Mouse (Mus musculus) forebrain, embryonic 11.5 days (tissue): ENCODE data around the gene Msmp. TPM values are rescaled to one million over a fixed set of nuclear protein-coding genes. Genes with fewer than 3 reads are reported as not detected.
A peak's percentile ranks its signal among the peaks of the same experiment; 100 is the strongest.

Experiments
- ATAC-seq: fragments of 200-750 bp; cut with Nextera tagmentation; replicated peaks from 2 replicates; pipeline ENCODE4 v1.8.0; 2017; ENCODE audit warnings: moderate TSS enrichment; ENCODE audit not compliant: low FRiP score
- DNase-seq: peaks from one replicate; pipeline ENCODE4 v3.0.0-alpha.2; 2017; ENCODE audit warnings: low spot score
- H3K27ac ChIP-seq: fragments of 300-500 bp; sonication (generic); 2 replicates; pipeline ENCODE4 v1.5.1; 2014; ENCODE audit warnings: low read depth, low read length
- H3K27me3 ChIP-seq: fragments of 300-500 bp; sonication (generic); 2 replicates; pipeline ENCODE4 v1.6.1; 2014; ENCODE audit warnings: mild to moderate bottlenecking, low read length, mixed read lengths; ENCODE audit not compliant: control insufficient read depth, insufficient read depth
- H3K36me3 ChIP-seq: fragments of 300-500 bp; sonication (generic); 2 replicates; pipeline ENCODE4 v1.6.1; 2014; ENCODE audit warnings: mild to moderate bottlenecking, low read length, moderate library complexity, mixed read lengths; ENCODE audit not compliant: control insufficient read depth, insufficient read depth
- H3K4me1 ChIP-seq: fragments of 300-500 bp; sonication (generic); replicated peaks from 2 replicates; pipeline ENCODE4 v1.6.1; 2014; ENCODE audit warnings: low read length, mixed read lengths; ENCODE audit not compliant: control insufficient read depth, insufficient read depth
- H3K4me2 ChIP-seq: fragments of 300-500 bp; sonication (generic); 2 replicates; pipeline ENCODE4 v1.6.1; 2014; ENCODE audit warnings: low read depth, mild to moderate bottlenecking, low read length, moderate library complexity, mixed read lengths; ENCODE audit not compliant: severe bottlenecking
- H3K4me3 ChIP-seq: fragments of 300-500 bp; sonication (generic); 2 replicates; pipeline ENCODE4 v1.5.1; 2014; ENCODE audit warnings: low read depth, low read length
- H3K9ac ChIP-seq: fragments of 300-500 bp; sonication (generic); 2 replicates; pipeline ENCODE4 v1.6.1; 2014; ENCODE audit warnings: low read length
- H3K9me3 ChIP-seq: fragments of 300-500 bp; sonication (generic); 2 replicates; pipeline ENCODE4 v1.6.1; 2016; ENCODE audit warnings: low read length, mixed read lengths; ENCODE audit not compliant: control insufficient read depth
- WGBS: fragments of 180-500 bp; shearing (Covaris S2); extraction: QIAGEN DNeasy Blood & Tissue Kit; methylation state at CpG from one replicate; pipeline ENCODE4 v1.1.7; 2014; 5-methylcytosine and 5-hydroxymethylcytosine counted together
- polyA plus RNA-seq: library from polyadenylated mRNA; unstranded; fragments of >200 nt; fragmentation: Nextera tagmentation; extraction: Ambion mirVana; gene quantifications from 2 replicates; pipeline ENCODE4 v1.2.1, GENCODE M21; 2014

Msmp gene
- polyA plus RNA-seq, 1 experiment from 2014 or later: 2.8 TPM

GRCm38 (mm10) chr4:43583421-43583820 lies 873 bp downstream of the Msmp start:
- H3K27me3 ChIP-seq: no peaks in the 10 kb centered on the region
- no peak overlapping the region for H3K27ac ChIP-seq
- peaks cover 7% of the 10 kb centered on the region for H3K36me3 ChIP-seq
- H3K4me1 ChIP-seq: no peaks in the 10 kb centered on the region; the same call in 1 of the 2 replicates
- ATAC-seq (no peak), DNase-seq (no peak)
- H3K4me2 ChIP-seq: no peak overlapping the region
- no peak overlapping the region for H3K9ac ChIP-seq
- H3K4me3 ChIP-seq: no peak overlapping the region
- H3K9me3 ChIP-seq: no peaks in the 10 kb centered on the region
- 81% methylated on average over 7 of the region's 7 CpGs for WGBS

- no peak overlapping the region for H3K9ac ChIP-seq
- no peak overlapping the region for H3K4me2 ChIP-seq
- H3K9me3 ChIP-seq: no peaks in the 10 kb centered on the region
- DNase-seq (no peak), ATAC-seq (no peak)
- no peak overlapping the region for H3K4me3 ChIP-seq
- WGBS: 91% methylated on average over 5 of the region's 5 CpGs
- H3K27me3 ChIP-seq: no peaks in the 10 kb centered on the region
- H3K36me3 ChIP-seq: peaks cover 7% of the 10 kb centered on the region
- no peak overlapping the region for H3K27ac ChIP-seq
- H3K4me1 ChIP-seq: peaks cover 6% of the 10 kb centered on the region; the same call in 1 of the 2 replicates
Observed at GRCm38 (mm10) chr4:43582241-43582640, 2.1 kb downstream of the Msmp start.

- ATAC-seq (no peak), DNase-seq (no peak)
- H3K36me3 ChIP-seq: peaks cover 7% of the 10 kb centered on the region
- H3K4me2 ChIP-seq: no peak overlapping the region
- no peak overlapping the region for H3K9ac ChIP-seq
- no peak overlapping the region for H3K27ac ChIP-seq
- H3K9me3 ChIP-seq: no peaks in the 10 kb centered on the region
- H3K27me3 ChIP-seq: no peaks in the 10 kb centered on the region
- peaks cover 12% of the 10 kb centered on the region; the same call in 1 of the 2 replicates for H3K4me1 ChIP-seq
- 95% methylated on average over 12 of the region's 12 CpGs for WGBS
- H3K4me3 ChIP-seq: no peak overlapping the region
Observed at GRCm38 (mm10) chr4:43581381-43581780, 2.9 kb downstream of the Msmp start.

- H3K27ac ChIP-seq: no peak overlapping the region
- WGBS: 96% methylated on average over 5 of the region's 5 CpGs
- peaks cover 7% of the 10 kb centered on the region for H3K36me3 ChIP-seq
- no peak overlapping the region for H3K4me3 ChIP-seq
- H3K9ac ChIP-seq: no peak overlapping the region
- no peaks in the 10 kb centered on the region for H3K9me3 ChIP-seq
- no peak overlapping the region for H3K4me2 ChIP-seq
- H3K27me3 ChIP-seq: no peaks in the 10 kb centered on the region
- DNase-seq (no peak), ATAC-seq (no peak)
- peaks cover 12% of the 10 kb centered on the region; the same call in 1 of the 2 replicates for H3K4me1 ChIP-seq
Observed at GRCm38 (mm10) chr4:43580721-43581120, 3.6 kb downstream of the Msmp start.

- Histone ChIP-seq H3K9me3 (no peaks in the 10 kb centered on the region), H3K4me1 (peaks cover 15% of the 10 kb centered on the region; the same call in 1 of the 2 replicates), H3K27me3 (no peaks in the 10 kb centered on the region), H3K9ac (peak overlapping the region; percentile 90; the same call in 1 of the 2 replicates), H3K4me2 (peak overlapping the region; percentile 94), H3K4me3 (peak overlapping the region; percentile 83), H3K36me3 (peaks cover 7% of the 10 kb centered on the region), H3K27ac (no peak overlapping the region)
- no peak for ATAC-seq
- WGBS: 79% methylated on average over 6 of the region's 6 CpGs
- no peak for DNase-seq
Observed at GRCm38 (mm10) chr4:43579731-43580130, 4.6 kb downstream of the Msmp start.

- no peaks in the 10 kb centered on the region for H3K27me3 ChIP-seq
- peak overlapping the region; percentile 83 for H3K4me3 ChIP-seq
- WGBS: 11% methylated on average over 10 of the region's 10 CpGs
- peaks cover 7% of the 10 kb centered on the region for H3K36me3 ChIP-seq
- DNase-seq: no peak
- no peaks in the 10 kb centered on the region for H3K9me3 ChIP-seq
- H3K4me2 ChIP-seq: peak overlapping the region; percentile 94
- no peak overlapping the region for H3K27ac ChIP-seq
- ATAC-seq: no peak
- H3K9ac ChIP-seq: peak overlapping the region; percentile 90
- H3K4me1 ChIP-seq: peaks cover 15% of the 10 kb centered on the region; the same call in 1 of the 2 replicates
Observed at GRCm38 (mm10) chr4:43579256-43579655, 5.0 kb downstream of the Msmp start.

- Histone ChIP-seq H3K27me3 (no peaks in the 10 kb centered on the region), H3K9me3 (no peaks in the 10 kb centered on the region), H3K4me3 (peak within 1 kb of the TSS; percentile 83), H3K9ac (peak within 1 kb of the TSS; percentile 90), H3K4me1 (peaks cover 15% of the 10 kb centered on the region; the same call in 1 of the 2 replicates), H3K4me2 (peak within 1 kb of the TSS; percentile 94), H3K27ac (peak within 1 kb of the TSS; percentile 46), H3K36me3 (peaks cover 6% of the 10 kb centered on the region)
- DNase-seq (peak; percentile 89), ATAC-seq (peak; percentile 88)
- WGBS: under 1% methylated on average over 76 of the region's 76 CpGs
Observed at GRCm38 (mm10) chr4:43578376-43579204, 5.7 kb downstream of the Msmp start, which contains the start of the genes Rgp1 and Gba2. Rgp1 (plus strand) TSS chr4:43578715. Gba2 (minus strand) TSS chr4:43578873.

- Histone ChIP-seq H3K36me3 (no peaks in the 10 kb centered on the region; the same call in 1 of the 2 replicates), H3K4me2 (peak overlapping the region; percentile 94), H3K27me3 (no peaks in the 10 kb centered on the region), H3K27ac (no peak overlapping the region), H3K9me3 (no peaks in the 10 kb centered on the region), H3K9ac (peak overlapping the region; percentile 90), H3K4me3 (peak overlapping the region; percentile 83), H3K4me1 (peaks cover 15% of the 10 kb centered on the region; the same call in 1 of the 2 replicates)
- no peak for DNase-seq
- 58% methylated on average over 8 of the region's 8 CpGs for WGBS
- no peak for ATAC-seq
Observed at GRCm38 (mm10) chr4:43577237-43577881, 6.9 kb downstream of the Msmp start.
